Mouse (Mus musculus): ENCODE measurements around the gene Sdk1.
A peak's percentile ranks its signal among the peaks of the same experiment; 100 is the strongest.

Gene Sdk1

GRCm38 (mm10) chr5:142156868-142157852, 915.9 kb downstream of the Sdk1 start:
- no peak for DNase-seq

GRCm38 (mm10) chr5:142163483-142163882, 922.2 kb downstream of the Sdk1 start:
- no peak for DNase-seq

- DNase-seq: peak; percentile 92
Observed at GRCm38 (mm10) chr5:142173636-142174035, 932.3 kb downstream of the Sdk1 start.

- DNase-seq: no peak
Observed at GRCm38 (mm10) chr5:142178164-142178563, 936.9 kb downstream of the Sdk1 start.

- DNase-seq: no peak
Observed at GRCm38 (mm10) chr5:142179304-142179703, 938.0 kb downstream of the Sdk1 start.

GRCm38 (mm10) chr5:142181862-142182261, 940.6 kb downstream of the Sdk1 start:
- no peak for DNase-seq

- no peak for DNase-seq
Observed at GRCm38 (mm10) chr5:142188765-142189164, 947.5 kb downstream of the Sdk1 start.

- no peak for DNase-seq
Observed at GRCm38 (mm10) chr5:142209911-142210310, 968.6 kb downstream of the Sdk1 start.

- no peak for DNase-seq
Observed at GRCm38 (mm10) chr5:142212252-142212651, 971.0 kb downstream of the Sdk1 start.

GRCm38 (mm10) chr5:142215981-142216380, 974.7 kb downstream of the Sdk1 start:
- peak; percentile 24 for DNase-seq

GRCm38 (mm10) chr5:142220851-142221503, 979.7 kb downstream of the Sdk1 start:
- peak; percentile 8 for DNase-seq

GRCm38 (mm10) chr5:142228957-142229810, 987.9 kb downstream of the Sdk1 start:
- no peak for DNase-seq

- DNase-seq: no peak
Observed at GRCm38 (mm10) chr5:142229811-142230205, 988.5 kb downstream of the Sdk1 start.

GRCm38 (mm10) chr5:142240288-142240687, 999.0 kb downstream of the Sdk1 start:
- no peak for DNase-seq

- no peak for DNase-seq
Observed at GRCm38 (mm10) chr5:142242597-142242996, 1001.3 kb downstream of the Sdk1 start.

GRCm38 (mm10) chr5:142243069-142243468, 1001.8 kb downstream of the Sdk1 start:
- DNase-seq: no peak

GRCm38 (mm10) chr5:142256231-142256630, 1014.9 kb downstream of the Sdk1 start:
- DNase-seq: no peak

- peak; percentile 41 for DNase-seq
Observed at GRCm38 (mm10) chr5:142258716-142259115, 1017.4 kb downstream of the Sdk1 start.

- DNase-seq: no peak
Observed at GRCm38 (mm10) chr5:142262060-142262459, 1020.8 kb downstream of the Sdk1 start.

Data from cerebellum, adult 9-11 months (tissue).